Mouse (Mus musculus): ENCODE measurements around the gene Limk2. TPM values are rescaled to one million over a fixed set of nuclear protein-coding genes. Genes with fewer than 3 reads are reported as not detected.

Gene Limk2
- polyA plus RNA-seq (2014; fragmentation: Illumina TruSeq; extraction: RNeasy Lipid Tissue Mini Kit (QIAGEN cat#74804); ENCODE audit: low read depth, low replicate concordance), result 2.3 TPM

DNA sequence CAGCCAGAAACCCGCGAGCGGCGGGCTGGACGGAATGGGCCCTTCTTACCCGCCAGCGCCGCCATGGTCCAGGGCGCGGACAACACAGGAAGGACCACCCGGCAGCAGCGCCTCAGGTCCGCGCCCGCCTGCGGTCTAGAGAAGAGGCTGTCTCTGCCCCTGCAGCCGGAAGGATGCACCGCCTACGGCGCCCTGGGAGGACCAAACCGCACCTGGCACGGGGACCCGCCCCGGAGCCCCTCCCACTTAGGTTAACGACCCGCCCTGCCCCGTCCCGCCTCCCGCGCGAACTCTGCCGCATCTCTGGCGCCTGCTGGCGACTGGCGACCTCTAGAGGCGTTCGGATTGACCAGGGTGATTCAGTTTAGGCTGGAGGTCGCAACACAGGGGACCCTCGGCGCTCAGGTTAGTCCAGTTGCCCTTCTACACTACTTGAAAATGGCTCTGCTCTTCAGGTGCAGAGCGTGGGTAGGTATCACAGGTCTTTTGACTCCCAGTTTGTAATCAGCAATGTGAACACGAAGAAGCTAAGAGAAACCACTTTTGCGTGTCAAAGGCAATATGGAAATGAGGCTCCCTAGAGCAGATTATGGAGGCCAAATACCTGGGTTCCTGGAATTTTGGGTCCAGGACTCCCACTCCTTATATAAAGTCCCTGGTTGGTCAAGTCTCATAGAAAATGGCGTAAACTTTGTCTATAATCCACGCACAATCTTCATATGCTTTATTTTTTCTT is at the start of gene Limk2:
TSS of gene Limk2 (minus strand) at position 193 of the 736 bp plus-strand sequence.

DNA sequence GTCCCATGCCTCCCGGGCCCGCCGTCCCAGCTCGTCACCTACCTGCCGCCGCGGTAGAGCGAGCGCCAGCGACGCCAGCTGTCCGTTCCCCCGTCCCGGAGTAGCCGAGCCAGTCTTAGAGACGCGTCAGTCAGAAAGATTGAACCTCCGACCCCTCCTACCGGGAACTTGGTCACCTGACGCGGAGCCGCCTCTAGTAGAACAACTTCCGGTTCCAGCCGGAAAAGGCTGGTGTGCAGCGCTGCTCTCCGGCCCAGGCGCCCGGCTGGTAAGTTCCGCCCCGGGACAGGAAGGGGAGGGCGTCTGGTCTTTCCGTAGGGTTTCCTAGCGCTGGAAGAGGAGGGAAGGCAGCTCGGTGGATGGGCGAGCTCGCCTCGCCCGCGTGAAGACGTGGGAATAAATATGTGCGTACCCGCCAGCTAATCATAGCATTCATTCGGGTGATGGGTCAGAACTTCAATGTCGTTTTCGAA is 43.2 kb upstream of the Limk2 start, which contains the start of gene Rnf185:
TSS of gene Rnf185 (minus strand) at position 197 of the 473 bp plus-strand sequence.

DNA sequence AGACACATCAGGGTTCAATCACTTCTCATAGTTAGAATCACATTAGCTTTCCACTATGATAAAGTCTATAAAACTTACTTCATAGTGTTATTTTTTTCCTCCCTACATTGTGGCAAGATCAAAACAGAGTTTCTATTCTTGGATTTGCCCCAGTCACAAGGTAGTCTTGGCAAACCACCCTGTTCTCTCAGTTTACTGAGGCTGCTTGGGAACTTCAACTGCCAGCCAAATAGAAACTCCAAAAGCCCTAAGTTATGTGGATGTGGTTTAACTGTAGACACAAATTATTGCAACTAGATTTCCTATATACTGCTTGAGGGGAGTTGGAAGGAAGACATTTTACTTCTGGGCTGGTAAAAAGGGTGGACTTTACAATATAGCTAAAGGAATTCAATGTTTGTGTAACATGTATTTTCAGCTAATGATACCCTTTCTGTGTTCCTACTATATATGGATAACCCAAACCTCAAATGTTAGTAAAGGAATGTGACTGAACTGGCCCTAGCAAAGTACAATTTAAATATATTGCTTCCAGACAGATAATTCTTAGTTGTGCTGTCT is 79.0 kb downstream of the Limk2 start, which contains the start of gene Pik3ip1:
TSS of gene Pik3ip1 (plus strand) at position 511 of the 561 bp plus-strand sequence.

Other genes starting within 250 kb of the Limk2 start
- gene Sfi1, start 215.7 kb downstream of the Limk2 start, polyA plus RNA-seq (2014; fragmentation: Illumina TruSeq; extraction: RNeasy Lipid Tissue Mini Kit (QIAGEN cat#74804); ENCODE audit: low read depth, low replicate concordance), result 5.7 TPM
- gene Eif4enif1, start 206.8 kb downstream of the Limk2 start, polyA plus RNA-seq (2014; fragmentation: Illumina TruSeq; extraction: RNeasy Lipid Tissue Mini Kit (QIAGEN cat#74804); ENCODE audit: low read depth, low replicate concordance), result 28.9 TPM
- 114 TPM for gene Drg1, start 142.8 kb downstream of the Limk2 start, polyA plus RNA-seq (2014; fragmentation: Illumina TruSeq; extraction: RNeasy Lipid Tissue Mini Kit (QIAGEN cat#74804); ENCODE audit: low read depth, low replicate concordance)
- 3.3 TPM for gene Patz1, start 120.3 kb downstream of the Limk2 start, polyA plus RNA-seq (2014; fragmentation: Illumina TruSeq; extraction: RNeasy Lipid Tissue Mini Kit (QIAGEN cat#74804); ENCODE audit: low read depth, low replicate concordance)
- gene Pik3ip1, start 78.8 kb downstream of the Limk2 start, polyA plus RNA-seq (2014; fragmentation: Illumina TruSeq; extraction: RNeasy Lipid Tissue Mini Kit (QIAGEN cat#74804); ENCODE audit: low read depth, low replicate concordance), result not detected
- gene Rnf185, start 43.2 kb upstream of the Limk2 start, polyA plus RNA-seq (2014; fragmentation: Illumina TruSeq; extraction: RNeasy Lipid Tissue Mini Kit (QIAGEN cat#74804); ENCODE audit: low read depth, low replicate concordance), result 18.9 TPM
- gene Pla2g3, start 79.1 kb upstream of the Limk2 start, polyA plus RNA-seq (2014; fragmentation: Illumina TruSeq; extraction: RNeasy Lipid Tissue Mini Kit (QIAGEN cat#74804); ENCODE audit: low read depth, low replicate concordance), result not detected
- not detected for gene Inpp5j, start 95.6 kb upstream of the Limk2 start, polyA plus RNA-seq (2014; fragmentation: Illumina TruSeq; extraction: RNeasy Lipid Tissue Mini Kit (QIAGEN cat#74804); ENCODE audit: low read depth, low replicate concordance)
- gene Selenom, start 105.5 kb upstream of the Limk2 start, polyA plus RNA-seq (2014; fragmentation: Illumina TruSeq; extraction: RNeasy Lipid Tissue Mini Kit (QIAGEN cat#74804); ENCODE audit: low read depth, low replicate concordance), result not detected
- not detected for gene Smtn, start 131.4 kb upstream of the Limk2 start, polyA plus RNA-seq (2014; fragmentation: Illumina TruSeq; extraction: RNeasy Lipid Tissue Mini Kit (QIAGEN cat#74804); ENCODE audit: low read depth, low replicate concordance)
- gene Morc2a, start 240.0 kb upstream of the Limk2 start, polyA plus RNA-seq (2014; fragmentation: Illumina TruSeq; extraction: RNeasy Lipid Tissue Mini Kit (QIAGEN cat#74804); ENCODE audit: low read depth, low replicate concordance), result 7.6 TPM